Mouse (Mus musculus): ENCODE data around the gene Fhdc1. TPM values are rescaled to one million over a fixed set of nuclear protein-coding genes. Genes with fewer than 3 reads are reported as not detected.

Gene Fhdc1
- total RNA-seq (2021): 1 to 10 TPM; 2.5 to 3.3 TPM
- long read RNA-seq, full-length matches to known transcripts: 1 of 2 reads
- long read RNA-seq, partial matches to known transcripts: 1 of 2 reads
- long read RNA-seq, other reads (novel, unspliced or antisense): 0 of 2 reads

GRCm38 (mm10) chr3:84480006-84480897 is at the start of gene Fhdc1:
Gene Fhdc1 (minus strand): TSS chr3:84480429.
- DNase-seq (ENCODE audit: low spot score in 2 of 2): peak; percentile 13 to 23

- no peak for DNase-seq (ENCODE audit: low spot score in 2 of 2)
Observed at GRCm38 (mm10) chr3:84529021-84529420, 48.8 kb upstream of the Fhdc1 start.

GRCm38 (mm10) chr3:84524952-84525351 is 44.7 kb upstream of the Fhdc1 start:
- no peak for DNase-seq (ENCODE audit: low spot score in 2 of 2)

- DNase-seq (ENCODE audit: low spot score in 2 of 2): no peak
Observed at GRCm38 (mm10) chr3:84516163-84516562, 35.9 kb upstream of the Fhdc1 start.

GRCm38 (mm10) chr3:84512774-84513515 is 32.7 kb upstream of the Fhdc1 start:
- no peak for DNase-seq (ENCODE audit: low spot score in 2 of 2)

GRCm38 (mm10) chr3:84505193-84505592 is 25.0 kb upstream of the Fhdc1 start:
- no peak for DNase-seq (ENCODE audit: low spot score in 2 of 2)

- no peak for DNase-seq (ENCODE audit: low spot score in 2 of 2)
Observed at GRCm38 (mm10) chr3:84504291-84504690, 24.1 kb upstream of the Fhdc1 start.

GRCm38 (mm10) chr3:84502101-84502500 is 21.9 kb upstream of the Fhdc1 start:
- no peak for DNase-seq (ENCODE audit: low spot score in 2 of 2)

GRCm38 (mm10) chr3:84500491-84500890 is 20.3 kb upstream of the Fhdc1 start:
- DNase-seq (ENCODE audit: low spot score in 2 of 2): no peak

GRCm38 (mm10) chr3:84497718-84498117 is 17.5 kb upstream of the Fhdc1 start:
- DNase-seq (ENCODE audit: low spot score in 2 of 2): no peak

GRCm38 (mm10) chr3:84492657-84493056 is 12.4 kb upstream of the Fhdc1 start:
- DNase-seq (ENCODE audit: low spot score in 2 of 2): no peak

- DNase-seq (ENCODE audit: low spot score in 2 of 2): no peak
Observed at GRCm38 (mm10) chr3:84492148-84492547, 11.9 kb upstream of the Fhdc1 start.

- DNase-seq (ENCODE audit: low spot score in 2 of 2): peak; percentile 17 to 66
Observed at GRCm38 (mm10) chr3:84488716-84489115, 8.5 kb upstream of the Fhdc1 start.

- no peak for DNase-seq (ENCODE audit: low spot score in 2 of 2)
Observed at GRCm38 (mm10) chr3:84484891-84485290, 4.7 kb upstream of the Fhdc1 start.

GRCm38 (mm10) chr3:84484333-84484732 is 4.1 kb upstream of the Fhdc1 start:
- DNase-seq (ENCODE audit: low spot score in 2 of 2): no peak

- no peak for DNase-seq (ENCODE audit: low spot score in 2 of 2)
Observed at GRCm38 (mm10) chr3:84482121-84482520, 1.9 kb upstream of the Fhdc1 start.

- peak in 1 of 2 experiments; percentile 46 for DNase-seq (ENCODE audit: low spot score in 2 of 2)
Observed at GRCm38 (mm10) chr3:84481104-84481503, 875 bp upstream of the Fhdc1 start.

GRCm38 (mm10) chr3:84479293-84480005 is 780 bp downstream of the Fhdc1 start:
- no peak for DNase-seq (ENCODE audit: low spot score in 2 of 2)

GRCm38 (mm10) chr3:84478896-84479292 is 1.3 kb downstream of the Fhdc1 start:
- no peak for DNase-seq (ENCODE audit: low spot score in 2 of 2)

- DNase-seq (ENCODE audit: low spot score in 2 of 2): no peak
Observed at GRCm38 (mm10) chr3:84478195-84478594, 2.0 kb downstream of the Fhdc1 start.

GRCm38 (mm10) chr3:84477498-84477897 is 2.7 kb downstream of the Fhdc1 start:
- DNase-seq (ENCODE audit: low spot score in 2 of 2): no peak

Measured in layer of hippocampus, adult 18-20 months (tissue).